Comparison of ENCODE assay signal across 7 mouse cellular contexts in genomic region chr12:113097749-113098281, GRCm38 (mm10). TPM values are rescaled to one million over a fixed set of nuclear protein-coding genes. Genes with fewer than 3 reads are reported as not detected.
A peak's percentile ranks its signal among the peaks of the same experiment; 100 is the strongest.
DNase-seq lines count a peak whose midpoint lies in the region; ATAC-seq and TF ChIP-seq lines count a peak whose summit lies in the region.

TSS of gene Mta1 (plus strand) at chr12:113098278.

- H3K9ac ChIP-seq in MEL (ENCODE audit: control insufficient read depth, low read depth, low read length, poor library complexity, severe bottlenecking): peak within 1 kb of the TSS; percentile 95
- H3K9ac ChIP-seq in heart, embryonic 15.5 days: peak within 1 kb of the TSS; percentile 98
- H3K9ac ChIP-seq in neural tube, embryonic 15.5 days (replicated peaks): peak within 1 kb of the TSS; percentile 98

- peak within 1 kb of the TSS; percentile 61 for H3K27ac ChIP-seq in MEL (ENCODE audit: control insufficient read depth, low read depth, low read length)
- no peak within 1 kb of the TSS for H3K27ac ChIP-seq in bone marrow macrophage, adult 2 months (ENCODE audit: insufficient read depth, low read depth, low read length)
- peak within 1 kb of the TSS; percentile 79 for H3K27ac ChIP-seq in heart, embryonic 15.5 days
- peak within 1 kb of the TSS; percentile 89 for H3K27ac ChIP-seq in neural tube, embryonic 15.5 days (replicated peaks)

- peak in 1 of 2 experiments; percentile 89; a peak in 2 of 4 replicates for TF ChIP-seq POLR2A in MEL (IDR thresholded peaks at IDR 0.05; ENCODE audit: control insufficient read depth in 1 of 2, insufficient read depth in 1 of 2, low read depth in 1 of 2, low read length in 2 of 2, poor library complexity in 1 of 2)
- TF ChIP-seq POLR2A in bone marrow macrophage, adult 2 months (IDR thresholded peaks at IDR 0.05; ENCODE audit: borderline replicate concordance, low read depth, low read length): no peak
- TF ChIP-seq POLR2A in lung, adult 2 months (IDR thresholded peaks at IDR 0.05; ENCODE audit: borderline replicate concordance, extremely low read depth, low read depth, low read length): peak; percentile 26; the same call in 1 of the 2 replicates

- TF ChIP-seq RAD21 in MEL (IDR thresholded peaks at IDR 0.05; ENCODE audit: low read depth, low read length): no peak

- TF ChIP-seq EP300 in MEL (IDR thresholded peaks at IDR 0.05; ENCODE audit: low read depth in 1 of 2, low read length in 2 of 2): no peak

- peak; percentile 71 for DNase-seq in MEL (ENCODE audit: low read depth, low spot score)
- DNase-seq in kidney, postnatal 25 days: peak; percentile 58 to 80
- DNase-seq in lung, adult 2 months: peak; percentile 54

- H3K9me3 ChIP-seq in MEL (replicated peaks; ENCODE audit: insufficient read depth, low read length): no peaks in the 10 kb centered on the region
- no peaks in the 10 kb centered on the region for H3K9me3 ChIP-seq in erythroblast, embryonic 14.5 days (ENCODE audit: control insufficient read depth, low read length)
- no peaks in the 10 kb centered on the region for H3K9me3 ChIP-seq in heart, embryonic 15.5 days (replicated peaks)
- no peaks in the 10 kb centered on the region for H3K9me3 ChIP-seq in neural tube, embryonic 15.5 days (replicated peaks)

- peak; percentile 61; the same call in 1 of the 2 replicates for ATAC-seq in heart, embryonic 15.5 days (replicated peaks; ENCODE audit: insufficient number of reproducible peaks, insufficient read depth, low FRiP score, low read depth)
- ATAC-seq in neural tube, embryonic 15.5 days (ENCODE audit: low FRiP score): peak; percentile 77

- peaks cover 49% of the 10 kb centered on the region for H3K79me2 ChIP-seq in MEL (ENCODE audit: control insufficient read depth, insufficient read depth, low read length, poor library complexity)

- H3K27me3 ChIP-seq in MEL (ENCODE audit: control insufficient read depth in 1 of 2, insufficient read depth in 2 of 2, low read length in 2 of 2): peaks cover 1 to 4% of the 10 kb centered on the region in 2 experiments; a peak in 1 of 4 replicates
- peaks cover 11% of the 10 kb centered on the region for H3K27me3 ChIP-seq in erythroblast, embryonic 14.5 days (ENCODE audit: control insufficient read depth)
- H3K27me3 ChIP-seq in heart, embryonic 15.5 days: 0 out of 2 replicates have a peak, but pooled peaks cover 3% of the 10 kb centered on the region
- H3K27me3 ChIP-seq in neural tube, embryonic 15.5 days (replicated peaks): no peaks in the 10 kb centered on the region

- H3K4me1 ChIP-seq in MEL (ENCODE audit: control insufficient read depth in 1 of 2, insufficient read depth in 2 of 2, low read length in 2 of 2): peaks cover 11 to 31% of the 10 kb centered on the region in 2 experiments; a peak in 3 of 4 replicates
- H3K4me1 ChIP-seq in bone marrow macrophage, adult 2 months (ENCODE audit: control insufficient read depth, insufficient read depth, low read length): peaks cover 14% of the 10 kb centered on the region
- H3K4me1 ChIP-seq in erythroblast, embryonic 14.5 days (ENCODE audit: control insufficient read depth): peaks cover 48% of the 10 kb centered on the region
- H3K4me1 ChIP-seq in heart, embryonic 15.5 days (replicated peaks): peaks cover 49% of the 10 kb centered on the region
- H3K4me1 ChIP-seq in lung, adult 2 months (ENCODE audit: control insufficient read depth, insufficient read depth, low read length): peaks cover 6% of the 10 kb centered on the region
- H3K4me1 ChIP-seq in neural tube, embryonic 15.5 days: peaks cover 52% of the 10 kb centered on the region

- H3K36me3 ChIP-seq in MEL (ENCODE audit: control insufficient read depth in 1 of 2, insufficient read depth in 2 of 2, low read length in 2 of 2): peaks cover 2 to 18% of the 10 kb centered on the region in 2 experiments
- H3K36me3 ChIP-seq in erythroblast, embryonic 14.5 days (ENCODE audit: control insufficient read depth): peaks cover 26% of the 10 kb centered on the region
- no peaks in the 10 kb centered on the region for H3K36me3 ChIP-seq in heart, embryonic 15.5 days
- no peaks in the 10 kb centered on the region for H3K36me3 ChIP-seq in neural tube, embryonic 15.5 days

- 6% methylated on average over 16 of the region's 53 CpGs for WGBS in heart, embryonic 15.5 days
- WGBS in lung, adult 2 months: 5% methylated on average over 24 of the region's 53 CpGs
- 1% methylated on average over 20 of the region's 53 CpGs for WGBS in neural tube, embryonic 15.5 days

- peak within 1 kb of the TSS; percentile 72 to 97 for H3K4me3 ChIP-seq in MEL (ENCODE audit: control insufficient read depth in 1 of 2, insufficient read depth in 1 of 2, low read depth in 2 of 2, low read length in 2 of 2)
- peak within 1 kb of the TSS; percentile 79 for H3K4me3 ChIP-seq in bone marrow macrophage, adult 2 months (ENCODE audit: insufficient read depth, low read length)
- H3K4me3 ChIP-seq in erythroblast, embryonic 14.5 days (replicated peaks): peak within 1 kb of the TSS; percentile 86
- H3K4me3 ChIP-seq in heart, embryonic 15.5 days: peak within 1 kb of the TSS; percentile 99
- peak within 1 kb of the TSS; percentile 89 for H3K4me3 ChIP-seq in lung, adult 2 months (replicated peaks; ENCODE audit: extremely low read depth, low read depth, low read length)
- peak within 1 kb of the TSS; percentile 93 for H3K4me3 ChIP-seq in neural tube, embryonic 15.5 days (replicated peaks)

- H3K4me2 ChIP-seq in heart, embryonic 15.5 days: peak within 1 kb of the TSS; percentile 97
- H3K4me2 ChIP-seq in neural tube, embryonic 15.5 days: peak within 1 kb of the TSS; percentile 96

- no peak for TF ChIP-seq CTCF in MEL (IDR thresholded peaks at IDR 0.05 in 2 of 3, conservative IDR thresholded peaks at IDR 0.05 in 1 of 3; ENCODE audit: control insufficient read depth in 1 of 3, insufficient read depth in 1 of 3, low read depth in 2 of 3, low read length in 3 of 3, poor library complexity in 1 of 3, severe bottlenecking in 1 of 3)
- no peak for TF ChIP-seq CTCF in bone marrow macrophage, adult 2 months (IDR thresholded peaks at IDR 0.05; ENCODE audit: low read depth, low read length)
- TF ChIP-seq CTCF in lung, adult 2 months (IDR thresholded peaks at IDR 0.05; ENCODE audit: insufficient read depth, low read length): no peak

TF ChIP-seq in MEL, 35 proteins besides CTCF, POLR2A, EP300 and RAD21:
- TF ChIP-seq MAFK (IDR thresholded peaks at IDR 0.05; ENCODE audit: borderline replicate concordance, low read depth, low read length): no peak

RNA-seq across cellular contexts. Expression of gene Mta1, which starts in this region (rescaled TPM):
- 99.5 and 102 TPM in 2 replicates for total RNA-seq in MEL (2012; rRNA removed)
- polyA plus RNA-seq in MEL (2012; ENCODE audit: insufficient read depth in 1 of 2, insufficient read length in 2 of 2, low read depth in 1 of 2, low replicate concordance in 2 of 2, missing spikeins in 1 of 2): 100 to 1,000 TPM in 1 of 2 experiments, 10 to 100 TPM in 1; 69.0 to 410 TPM
- polyA plus RNA-seq in bone marrow macrophage, adult 2 months (2012; ENCODE audit: insufficient read depth, insufficient read length, missing spikeins): 38.9 and 43.0 TPM in 2 replicates
- 18.5 and 22.5 TPM in 2 replicates for polyA plus RNA-seq in erythroblast, embryonic 14.5 days (2012)
- 11.3 and 11.4 TPM in 2 replicates for polyA plus RNA-seq in heart, embryonic 15.5 days (2015; fragmentation: Nextera tagmentation; extraction: Ambion mirVana)
- polyA plus RNA-seq in lung, adult 2 months (2012; rRNA removed): 77.4 and 85.3 TPM in 2 replicates
- 14.3 and 15.0 TPM in 2 replicates for polyA plus RNA-seq in neural tube, embryonic 15.5 days (2015; fragmentation: Nextera tagmentation; extraction: Ambion mirVana)
